Mouse (Mus musculus) forebrain, postnatal 0 days (tissue): ENCODE measurements around the gene Gm10842. TPM values are rescaled to one million over a fixed set of nuclear protein-coding genes. Genes with fewer than 3 reads are reported as not detected.
"Not testable (repeated sequence)": the region's sequence is repeated elsewhere in the genome, so short reads cannot be mapped to it uniquely, and the experiment has no call there.

Experiments used
- ATAC-seq: fragments of 200-750 bp; cut with Nextera tagmentation; 2 replicates; pipeline ENCODE4 v1.8.0; 2017; ENCODE audit warnings: mild to moderate bottlenecking, moderate library complexity
- DNase-seq: peaks from one replicate; pipeline ENCODE4 v3.0.0-alpha.2; 2015
- H3K27ac ChIP-seq: fragments of 300-500 bp; sonication (generic); 2 replicates; pipeline ENCODE4 v1.5.1; 2014; ENCODE audit warnings: low read depth, mild to moderate bottlenecking, antibody characterized with exemption, low read length, moderate library complexity, mixed read lengths
- H3K27me3 ChIP-seq: fragments of 300-500 bp; sonication (generic); 2 replicates; pipeline ENCODE4 v1.6.1; 2014; ENCODE audit warnings: mild to moderate bottlenecking, low read length, mixed read lengths; ENCODE audit not compliant: insufficient read depth
- H3K36me3 ChIP-seq: fragments of 300-500 bp; sonication (generic); 2 replicates; pipeline ENCODE4 v1.6.1; 2014; ENCODE audit warnings: mild to moderate bottlenecking, moderate library complexity; ENCODE audit not compliant: insufficient read depth
- H3K4me1 ChIP-seq: fragments of 300-500 bp; sonication (generic); 2 replicates; pipeline ENCODE4 v1.6.1; 2014; ENCODE audit warnings: antibody characterized with exemption; ENCODE audit not compliant: insufficient read depth
- H3K4me2 ChIP-seq: fragments of 300-500 bp; sonication (generic); 2 replicates; pipeline ENCODE4 v1.6.1; 2014; ENCODE audit warnings: low read depth, mild to moderate bottlenecking, moderate library complexity
- H3K4me3 ChIP-seq: fragments of 300-500 bp; sonication (generic); 2 replicates; pipeline ENCODE4 v1.5.1; 2014; ENCODE audit warnings: low read depth, low read length, mixed read lengths
- H3K9ac ChIP-seq: fragments of 300-500 bp; sonication (generic); 2 replicates; pipeline ENCODE4 v1.6.1; 2014; ENCODE audit warnings: mild to moderate bottlenecking
- H3K9me3 ChIP-seq: fragments of 300-500 bp; sonication (generic); 2 replicates; pipeline ENCODE4 v1.6.1; 2016; ENCODE audit warnings: low read length
- CTCF ChIP-seq: sonication (generic); IDR thresholded peaks from 2 replicates; pipeline ENCODE4 v1.5.1; 2016; ENCODE audit warnings: antibody characterized with exemption, control low read depth, low read depth
- WGBS: fragments of 180-500 bp; shearing (Covaris S2); extraction: QIAGEN DNeasy Blood & Tissue Kit; methylation state at CpG from one replicate; pipeline ENCODE4 v1.1.7; 2014; 5-methylcytosine and 5-hydroxymethylcytosine counted together
- polyA plus RNA-seq: library from polyadenylated mRNA; unstranded; fragments of >200 nt; fragmentation: Nextera tagmentation; extraction: Ambion mirVana; gene quantifications from 2 replicates; pipeline ENCODE4 v1.2.1, GENCODE M21; 2015
- total RNA-seq: library from RNA; depleted of rRNA; stranded (reverse); fragments of >200 nt; gene quantifications from 2 replicates; pipeline ENCODE4 v1.2.3, GENCODE M21; 2014

Gm10842 gene
- total and polyA plus RNA-seq, 2 experiments from 2014 or later: not detected

DNA sequence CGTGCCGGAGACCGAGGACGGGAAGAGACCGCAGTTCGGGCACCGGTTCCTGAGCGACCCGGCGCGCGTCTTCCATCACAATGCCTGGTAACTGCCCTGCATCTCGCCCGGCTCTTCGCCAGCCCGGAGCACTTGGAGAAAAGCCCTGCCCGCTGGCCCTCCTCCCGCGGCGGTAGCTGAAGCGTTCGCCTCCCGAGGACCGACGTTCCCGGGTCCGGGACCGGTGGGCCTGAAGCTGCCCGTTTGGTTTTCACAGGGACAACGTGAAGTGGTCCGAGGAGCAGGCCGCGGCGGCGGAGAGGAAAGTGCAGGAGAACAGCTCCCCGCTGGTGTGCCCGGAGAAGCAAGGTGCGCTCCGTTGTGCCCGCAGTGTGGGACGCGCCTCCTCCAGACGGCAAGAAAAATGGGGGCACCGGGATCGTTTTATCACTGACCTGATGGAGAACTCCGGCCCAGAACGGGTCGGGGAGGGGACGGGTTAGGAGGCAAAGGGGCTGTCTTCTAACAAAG lies 20.1 kb upstream of the Gm10842 start:
- ATAC-seq: peak; percentile 3; the same call in 1 of the 2 replicates
- no peaks in the 10 kb centered on the region for H3K27me3 ChIP-seq
- TF ChIP-seq CTCF: no peak
- H3K36me3 ChIP-seq: peaks cover 16% of the 10 kb centered on the region
- peak overlapping the region; percentile 69 for H3K9ac ChIP-seq
- H3K4me1 ChIP-seq: peaks cover 10% of the 10 kb centered on the region; the same call in 1 of the 2 replicates
- H3K27ac ChIP-seq: peak overlapping the region; percentile 21; the same call in 1 of the 2 replicates
- H3K9me3 ChIP-seq: no peaks in the 10 kb centered on the region
- H3K4me2 ChIP-seq: peak overlapping the region; percentile 89
- H3K4me3 ChIP-seq: peak overlapping the region; percentile 94
- DNase-seq: no peak
- WGBS: 1% methylated on average over 49 of the region's 49 CpGs

DNA sequence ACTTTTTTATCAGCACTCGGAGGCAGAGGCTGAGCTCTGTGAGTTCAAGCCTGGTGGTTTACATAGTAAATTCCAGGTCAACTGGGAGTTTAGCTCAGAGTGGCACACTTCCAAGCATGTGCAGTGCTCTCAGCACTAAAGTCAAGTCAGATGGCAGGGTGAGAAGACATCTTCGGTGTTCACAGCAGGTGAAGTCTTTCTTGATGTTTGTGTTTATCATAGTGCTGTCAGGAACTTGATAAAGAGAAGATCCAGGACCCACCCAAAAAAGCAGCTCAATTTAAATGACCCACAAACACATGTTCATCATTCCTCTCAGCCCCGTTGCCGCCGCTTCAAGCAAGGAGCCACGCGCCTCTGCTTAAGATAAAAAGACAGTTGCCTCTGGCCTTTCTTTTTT lies 11.0 kb upstream of the Gm10842 start:
- Histone ChIP-seq H3K4me1 (no peaks in the 10 kb centered on the region), H3K9me3 (no peaks in the 10 kb centered on the region), H3K27ac (no peak overlapping the region), H3K27me3 (no peaks in the 10 kb centered on the region), H3K36me3 (peaks cover 87% of the 10 kb centered on the region), H3K9ac (no peak overlapping the region), H3K4me3 (no peak overlapping the region), H3K4me2 (no peak overlapping the region)
- TF ChIP-seq CTCF: no peak
- WGBS: 99% methylated on average over 7 of the region's 7 CpGs
- ATAC-seq (no peak), DNase-seq (no peak)

DNA sequence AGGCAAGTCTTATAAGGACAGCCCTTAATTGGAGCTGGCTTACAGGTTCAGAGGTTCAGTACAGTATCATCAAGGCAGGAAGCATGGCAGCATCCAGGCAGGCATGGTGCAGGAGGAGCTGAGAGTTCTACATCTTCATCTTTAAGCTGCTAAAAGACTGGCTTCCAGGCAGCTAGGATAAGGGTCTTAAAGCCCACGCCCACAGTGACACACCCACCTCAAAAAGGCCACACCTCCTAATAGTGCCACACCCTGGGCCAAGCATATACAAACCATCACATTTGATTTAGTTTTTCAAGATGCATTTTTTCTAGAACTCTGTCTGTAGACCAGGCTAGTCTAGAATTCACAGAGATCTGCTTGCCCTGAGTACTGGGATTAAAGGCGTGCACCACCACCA lies 9.4 kb upstream of the Gm10842 start:
- not testable (repeated sequence) for H3K4me1 ChIP-seq, H3K27me3 ChIP-seq, H3K27ac ChIP-seq, ATAC-seq, H3K4me3 ChIP-seq, DNase-seq, H3K4me2 ChIP-seq, H3K9me3 ChIP-seq, H3K9ac ChIP-seq
- H3K36me3 ChIP-seq: peaks cover 81% of the 10 kb centered on the region
- WGBS: 94% methylated on average over 2 of the region's 2 CpGs

DNA sequence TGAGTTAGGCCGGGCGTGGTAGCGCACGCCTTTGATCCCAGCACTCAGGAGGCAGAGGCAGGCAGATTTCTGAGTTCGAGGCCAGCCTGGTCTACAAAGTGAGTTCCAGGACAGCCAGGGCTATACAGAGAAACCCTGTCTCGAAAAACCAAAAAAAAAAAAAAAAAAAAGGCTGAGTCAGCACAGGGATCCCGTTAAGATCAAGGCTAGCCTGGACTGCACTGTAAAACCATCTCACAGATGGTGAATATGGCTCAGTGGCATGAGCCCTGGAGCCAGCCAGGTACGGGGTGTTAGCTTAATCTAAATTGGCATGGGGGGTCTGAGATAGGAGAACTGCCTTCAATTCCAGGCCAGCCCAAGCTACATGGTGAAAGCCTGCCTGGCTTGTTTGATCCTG lies 6.2 kb upstream of the Gm10842 start:
- DNase-seq, H3K4me3 ChIP-seq, H3K4me2 ChIP-seq, H3K9me3 ChIP-seq, ATAC-seq, H3K4me1 ChIP-seq, H3K27ac ChIP-seq, H3K27me3 ChIP-seq, H3K9ac ChIP-seq: not testable (repeated sequence)
- whole genome bisulfite sequencing: 96% methylated on average over 6 of the region's 8 CpGs
- H3K36me3 ChIP-seq: peaks cover 48% of the 10 kb centered on the region

DNA sequence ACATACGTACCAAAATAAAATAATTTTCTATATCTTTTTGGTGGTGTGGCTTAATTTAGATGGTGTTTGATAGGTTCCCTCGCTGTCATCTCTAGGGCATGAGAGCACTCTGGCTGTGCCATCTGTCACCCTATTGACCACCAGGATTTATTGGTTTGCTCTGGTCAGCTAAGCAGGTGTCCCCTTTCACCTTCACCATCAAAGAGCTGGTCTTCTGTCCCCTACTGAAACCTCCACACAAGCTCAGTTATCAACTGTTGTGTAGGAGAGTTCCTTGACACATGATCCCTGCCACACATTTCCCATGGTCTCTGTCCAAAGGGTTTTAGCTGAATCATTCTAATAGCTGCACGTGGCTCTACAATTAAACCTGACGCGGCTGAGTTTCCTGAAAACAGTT lies 5.6 kb upstream of the Gm10842 start:
- ATAC-seq (no peak), DNase-seq (no peak)
- no peak for TF ChIP-seq CTCF
- Histone ChIP-seq H3K4me2 (no peak overlapping the region), H3K4me1 (no peaks in the 10 kb centered on the region), H3K27me3 (no peaks in the 10 kb centered on the region), H3K36me3 (peaks cover 42% of the 10 kb centered on the region), H3K27ac (no peak overlapping the region), H3K9ac (no peak overlapping the region), H3K9me3 (no peaks in the 10 kb centered on the region), H3K4me3 (no peak overlapping the region)
- WGBS: 95% methylated on average over 5 of the region's 5 CpGs

DNA sequence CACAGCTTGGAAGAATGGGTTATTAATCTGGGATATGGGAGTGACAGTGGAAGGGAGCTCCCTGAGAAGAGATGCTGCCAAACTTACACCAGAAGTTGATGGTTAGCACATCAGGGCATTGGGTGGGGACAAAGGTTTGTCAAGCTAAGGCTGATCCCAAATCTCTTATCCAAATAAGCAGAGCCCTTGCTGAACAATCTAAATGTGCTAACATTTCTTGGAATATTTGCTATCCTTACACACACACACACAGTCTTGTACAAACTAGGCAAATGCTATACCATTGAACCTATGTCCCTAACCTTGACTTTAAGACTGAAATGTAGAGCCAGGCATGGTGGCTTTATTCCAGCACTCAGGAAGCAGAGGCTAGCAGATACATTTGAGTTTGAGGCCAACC lies 3.1 kb upstream of the Gm10842 start:
- Histone ChIP-seq H3K27me3 (no peaks in the 10 kb centered on the region), H3K9me3 (no peaks in the 10 kb centered on the region), H3K4me2 (no peak overlapping the region), H3K36me3 (peaks cover 21% of the 10 kb centered on the region), H3K4me1 (no peaks in the 10 kb centered on the region), H3K4me3 (no peak overlapping the region), H3K9ac (no peak overlapping the region), H3K27ac (no peak overlapping the region)
- TF ChIP-seq CTCF: no peak
- ATAC-seq (no peak), DNase-seq (no peak)

DNA sequence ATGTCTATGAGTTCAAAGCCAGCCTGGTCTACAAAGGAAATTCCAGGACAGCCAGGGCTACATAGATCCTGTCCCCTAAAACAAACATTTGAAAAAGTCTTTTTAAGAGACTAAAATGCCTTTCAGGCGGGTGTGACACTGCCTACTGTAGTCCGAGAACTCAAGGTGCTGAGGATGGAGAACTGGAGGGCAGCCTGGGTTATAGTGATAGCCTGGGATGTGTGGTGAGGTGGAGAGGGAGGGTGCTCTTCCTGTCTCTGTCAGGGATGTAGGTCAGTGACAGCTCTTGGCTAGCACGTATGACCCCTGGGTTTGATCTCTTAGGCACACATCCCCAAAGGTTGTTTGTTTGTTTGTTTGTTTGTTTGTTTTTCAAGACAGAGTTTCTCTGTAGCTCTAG lies 2.6 kb upstream of the Gm10842 start:
- H3K36me3 ChIP-seq: peaks cover 20% of the 10 kb centered on the region
- no peak overlapping the region for H3K4me3 ChIP-seq
- WGBS: 89% methylated on average over 3 of the region's 3 CpGs
- TF ChIP-seq CTCF: no peak
- H3K9me3 ChIP-seq: no peaks in the 10 kb centered on the region
- no peak overlapping the region for H3K9ac ChIP-seq
- H3K4me1 ChIP-seq: no peaks in the 10 kb centered on the region
- ATAC-seq: no peak
- no peak overlapping the region for H3K4me2 ChIP-seq
- H3K27ac ChIP-seq: no peak overlapping the region
- no peaks in the 10 kb centered on the region for H3K27me3 ChIP-seq
- no peak for DNase-seq
